In genomic region chr1:126011661-126012091, GRCm38 (mm10) we compare ENCODE assay signal across 17 mouse cellular contexts.
DNase-seq lines count a peak whose midpoint lies in the region; ATAC-seq and TF ChIP-seq lines count a peak whose summit lies in the region.
"Had no signal": no experiment of that assay in that cellular context is flagged by ENCODE, and none has a peak within 500 bp of the region (broad histone marks: within the 10 kb centered on the region; RNA-seq: fewer than 3 reads in every experiment).

No protein-coding gene starts in this region.

- no peak overlapping the region for H3K4me2 ChIP-seq in midbrain, embryonic 13.5 days (replicated peaks)
- H3K4me2 ChIP-seq in midbrain, embryonic 16.5 days (ENCODE audit: low read length): no peak overlapping the region
- no peak overlapping the region for H3K4me2 ChIP-seq in forebrain, embryonic 14.5 days (ENCODE audit: low read length)
- H3K4me2 ChIP-seq in forebrain, postnatal 0 days (ENCODE audit: low read depth): no peak overlapping the region
- H3K4me2 ChIP-seq: embryonic facial prominence, embryonic 13.5 days; heart, embryonic 12.5 days; hindbrain, embryonic 14.5 days; intestine, embryonic 15.5 days had no signal

- no peaks in the 10 kb centered on the region for H3K27me3 ChIP-seq in midbrain, embryonic 13.5 days
- H3K27me3 ChIP-seq in midbrain, embryonic 16.5 days (ENCODE audit: control insufficient read depth, insufficient read depth, low read depth, low read length): no peaks in the 10 kb centered on the region
- H3K27me3 ChIP-seq in forebrain, embryonic 14.5 days (replicated peaks; ENCODE audit: control insufficient read depth, insufficient read depth, low read length): no peaks in the 10 kb centered on the region
- H3K27me3 ChIP-seq in forebrain, postnatal 0 days (ENCODE audit: insufficient read depth, low read length): no peaks in the 10 kb centered on the region
- H3K27me3 ChIP-seq: embryonic facial prominence, embryonic 13.5 days; heart, embryonic 12.5 days; intestine, embryonic 15.5 days had no signal

- no peak for TF ChIP-seq CTCF in forebrain, postnatal 0 days (IDR thresholded peaks at IDR 0.05; ENCODE audit: low read depth)
- TF ChIP-seq CTCF in left cerebral cortex, adult 2 months (IDR thresholded peaks at IDR 0.05): no peak

- intact Hi-C loops in left cerebral cortex, adult 2 months (cut with DNase I): no loop called here

- H3K9ac ChIP-seq in midbrain, embryonic 13.5 days (replicated peaks): no peak overlapping the region
- no peak overlapping the region for H3K9ac ChIP-seq in midbrain, embryonic 16.5 days (ENCODE audit: low read depth, low read length)
- no peak overlapping the region for H3K9ac ChIP-seq in forebrain, embryonic 14.5 days (ENCODE audit: low read length)
- no peak overlapping the region for H3K9ac ChIP-seq in forebrain, postnatal 0 days
- H3K9ac ChIP-seq: embryonic facial prominence, embryonic 13.5 days; heart, embryonic 12.5 days; hindbrain, embryonic 14.5 days; intestine, embryonic 15.5 days had no signal

- H3K27ac ChIP-seq in midbrain, embryonic 13.5 days: 0 out of 2 replicates have a peak overlapping the region, but pooled peaks have one; percentile 19
- H3K27ac ChIP-seq in midbrain, embryonic 16.5 days (ENCODE audit: low read length): no peak overlapping the region
- no peak overlapping the region for H3K27ac ChIP-seq in forebrain, embryonic 14.5 days (ENCODE audit: low read depth, low read length)
- no peak overlapping the region for H3K27ac ChIP-seq in forebrain, postnatal 0 days (ENCODE audit: low read depth, low read length)
- H3K27ac ChIP-seq in left cerebral cortex, adult 2 months: no peak overlapping the region
- H3K27ac ChIP-seq: embryonic facial prominence, embryonic 13.5 days; hindbrain, embryonic 10.5 days; hindbrain, embryonic 14.5 days; intestine, embryonic 15.5 days had no signal

- DNase-seq in forebrain, embryonic 14.5 days (ENCODE audit: low spot score): peak; percentile 60
- no peak for DNase-seq in forebrain, postnatal 0 days
- DNase-seq in left cerebral cortex, adult 2 months (ENCODE audit: extremely low spot score in 1 of 2, low spot score in 2 of 2): no peak
- no peak for DNase-seq in thymus, postnatal 0 days (ENCODE audit: low spot score)
- DNase-seq: adrenal gland, postnatal 10 days; cerebellum, adult 18-20 months; cerebellum, adult 9-11 months; cerebellum, postnatal 36 days; gastrocnemius, postnatal 10 days had no signal

- no peaks in the 10 kb centered on the region for H3K36me3 ChIP-seq in midbrain, embryonic 13.5 days
- no peaks in the 10 kb centered on the region for H3K36me3 ChIP-seq in midbrain, embryonic 16.5 days (ENCODE audit: control insufficient read depth, insufficient read depth, low read length)
- H3K36me3 ChIP-seq in forebrain, embryonic 14.5 days (ENCODE audit: control insufficient read depth, insufficient read depth, low read length): no peaks in the 10 kb centered on the region
- no peaks in the 10 kb centered on the region for H3K36me3 ChIP-seq in forebrain, postnatal 0 days (ENCODE audit: insufficient read depth)
- H3K36me3 ChIP-seq: embryonic facial prominence, embryonic 13.5 days; G1E; heart, embryonic 12.5 days; intestine, embryonic 15.5 days had no signal

- WGBS in midbrain, embryonic 13.5 days: 56% methylated on average over 5 of the region's 5 CpGs
- 48% methylated on average over 5 of the region's 5 CpGs for WGBS in midbrain, embryonic 16.5 days
- 22% methylated on average over 5 of the region's 5 CpGs for WGBS in forebrain, embryonic 14.5 days
- 25% methylated on average over 5 of the region's 5 CpGs for WGBS in forebrain, postnatal 0 days

- ATAC-seq in midbrain, embryonic 13.5 days: 0 out of 2 replicates have a peak, but pooled peaks have one; percentile 24
- ATAC-seq in midbrain, embryonic 16.5 days: no peak
- ATAC-seq in forebrain, embryonic 14.5 days: peak; percentile 66; the same call in 1 of the 2 replicates
- peak; percentile 40; the same call in 1 of the 2 replicates for ATAC-seq in forebrain, postnatal 0 days
- ATAC-seq: intestine, embryonic 15.5 days had no signal

- H3K4me3 ChIP-seq in midbrain, embryonic 13.5 days (replicated peaks): no peak overlapping the region
- H3K4me3 ChIP-seq in midbrain, embryonic 16.5 days (ENCODE audit: low read depth, low read length): no peak overlapping the region
- H3K4me3 ChIP-seq in forebrain, embryonic 14.5 days (ENCODE audit: low read depth, low read length): no peak overlapping the region
- H3K4me3 ChIP-seq in forebrain, postnatal 0 days (ENCODE audit: low read depth, low read length): no peak overlapping the region
- no peak overlapping the region for H3K4me3 ChIP-seq in left cerebral cortex, adult 2 months
- H3K4me3 ChIP-seq: embryonic facial prominence, embryonic 13.5 days; heart, embryonic 12.5 days; hindbrain, embryonic 10.5 days; intestine, embryonic 15.5 days had no signal

- H3K9me3 ChIP-seq in midbrain, embryonic 13.5 days: no peaks in the 10 kb centered on the region
- H3K9me3 ChIP-seq in midbrain, embryonic 16.5 days (replicated peaks; ENCODE audit: control insufficient read depth, low read length, poor library complexity, severe bottlenecking): no peaks in the 10 kb centered on the region
- no peaks in the 10 kb centered on the region for H3K9me3 ChIP-seq in forebrain, embryonic 14.5 days (replicated peaks; ENCODE audit: control insufficient read depth, low read length)
- H3K9me3 ChIP-seq in forebrain, postnatal 0 days (ENCODE audit: low read length): no peaks in the 10 kb centered on the region
- H3K9me3 ChIP-seq: embryonic facial prominence, embryonic 13.5 days; heart, embryonic 12.5 days; hindbrain, embryonic 10.5 days; intestine, embryonic 15.5 days had no signal

- H3K4me1 ChIP-seq in midbrain, embryonic 13.5 days (replicated peaks): 0 out of 2 replicates have a peak, but pooled peaks cover 3% of the 10 kb centered on the region
- no peaks in the 10 kb centered on the region for H3K4me1 ChIP-seq in midbrain, embryonic 16.5 days (ENCODE audit: control insufficient read depth, insufficient read depth, low read length)
- no peaks in the 10 kb centered on the region for H3K4me1 ChIP-seq in forebrain, embryonic 14.5 days (ENCODE audit: control insufficient read depth, insufficient read depth, low read length)
- no peaks in the 10 kb centered on the region for H3K4me1 ChIP-seq in forebrain, postnatal 0 days (ENCODE audit: insufficient read depth)
- H3K4me1 ChIP-seq: embryonic facial prominence, embryonic 13.5 days; heart, embryonic 12.5 days; hindbrain, embryonic 10.5 days; intestine, embryonic 15.5 days had no signal
